Comparison of ENCODE assay signal across 10 mouse cellular contexts in genomic region chr6:136541350-136541749, GRCm38 (mm10). TPM values are rescaled to one million over a fixed set of nuclear protein-coding genes. Genes with fewer than 3 reads are reported as not detected.
DNase-seq lines count a peak whose midpoint lies in the region; ATAC-seq and TF ChIP-seq lines count a peak whose summit lies in the region.
"Had no signal": no experiment of that assay in that cellular context is flagged by ENCODE, and none has a peak within 500 bp of the region (broad histone marks: within the 10 kb centered on the region; RNA-seq: fewer than 3 reads in every experiment).

No protein-coding gene starts in this region.

- TF ChIP-seq CTCF in lung, postnatal 0 days (IDR thresholded peaks at IDR 0.05), result no peak

- no peak overlapping the region for H3K4me2 ChIP-seq in forebrain, embryonic 11.5 days (ENCODE audit: low read depth, low read length, severe bottlenecking)
- no peak overlapping the region for H3K4me2 ChIP-seq in lung, embryonic 15.5 days
- H3K4me2 ChIP-seq in lung, postnatal 0 days (replicated peaks; ENCODE audit: low read depth, low read length), result no peak overlapping the region
- no peak overlapping the region for H3K4me2 ChIP-seq in limb, embryonic 14.5 days (replicated peaks; ENCODE audit: low read depth, low read length, severe bottlenecking)
- no peak overlapping the region for H3K4me2 ChIP-seq in stomach, embryonic 16.5 days (ENCODE audit: low read depth, low read length)

- H3K36me3 ChIP-seq in forebrain, embryonic 10.5 days (replicated peaks), result peaks cover 45% of the 10 kb centered on the region
- H3K36me3 ChIP-seq in forebrain, embryonic 11.5 days (ENCODE audit: control insufficient read depth, insufficient read depth, low read length), result peaks cover 4% of the 10 kb centered on the region; the same call in 1 of the 2 replicates
- peaks cover 21% of the 10 kb centered on the region; the same call in 1 of the 2 replicates for H3K36me3 ChIP-seq in lung, embryonic 15.5 days
- H3K36me3 ChIP-seq in lung, postnatal 0 days (ENCODE audit: insufficient read depth, low read length), result no peaks in the 10 kb centered on the region
- peaks cover 18% of the 10 kb centered on the region for H3K36me3 ChIP-seq in limb, embryonic 14.5 days (ENCODE audit: control insufficient read depth, insufficient read depth, low read length)
- H3K36me3 ChIP-seq in stomach, embryonic 16.5 days (ENCODE audit: control insufficient read depth, insufficient read depth, low read length), result 0 out of 2 replicates have a peak, but pooled peaks cover 6% of the 10 kb centered on the region

- no peak for DNase-seq in forebrain, embryonic 10.5 days (ENCODE audit: extremely low spot score, low spot score)
- DNase-seq in forebrain, embryonic 11.5 days (ENCODE audit: low spot score), result no peak
- DNase-seq in lung, postnatal 0 days (ENCODE audit: low spot score), result no peak
- no peak for DNase-seq in limb, embryonic 14.5 days (ENCODE audit: low spot score)
- no peak for DNase-seq in urinary bladder, postnatal 4 days (ENCODE audit: low spot score in 2 of 2)
- DNase-seq in cerebellum, adult 9-10 months, result no peak
- DNase-seq: lung, postnatal 14 days had no signal

- ATAC-seq in forebrain, embryonic 11.5 days (replicated peaks; ENCODE audit: low FRiP score), result no peak
- ATAC-seq in lung, embryonic 15.5 days (ENCODE audit: borderline replicate concordance, extremely low read depth, low FRiP score, low TSS enrichment), result no peak
- no peak for ATAC-seq in lung, postnatal 0 days
- no peak for ATAC-seq in limb, embryonic 14.5 days (ENCODE audit: low FRiP score, low read depth)
- ATAC-seq in stomach, embryonic 16.5 days (ENCODE audit: insufficient read depth, low FRiP score), result no peak
- ATAC-seq: Patski had no signal

- TF ChIP-seq EP300 in lung, postnatal 0 days (IDR thresholded peaks at IDR 0.05), result no peak

- no peak for TF ChIP-seq POLR2A in limb, embryonic 14.5 days (IDR thresholded peaks at IDR 0.05; ENCODE audit: borderline replicate concordance, extremely low read depth, insufficient read depth, insufficient read length)

- H3K4me3 ChIP-seq in forebrain, embryonic 10.5 days, result no peak overlapping the region; the same call in 1 of the 2 replicates
- no peak overlapping the region for H3K4me3 ChIP-seq in forebrain, embryonic 11.5 days (ENCODE audit: low read depth, low read length)
- no peak overlapping the region for H3K4me3 ChIP-seq in lung, embryonic 15.5 days
- H3K4me3 ChIP-seq in lung, postnatal 0 days (ENCODE audit: low read depth, low read length), result no peak overlapping the region
- H3K4me3 ChIP-seq in limb, embryonic 14.5 days (replicated peaks; ENCODE audit: low read length), result no peak overlapping the region
- no peak overlapping the region for H3K4me3 ChIP-seq in stomach, embryonic 16.5 days (replicated peaks; ENCODE audit: low read length)

- H3K27me3 ChIP-seq in forebrain, embryonic 10.5 days (ENCODE audit: poor library complexity, severe bottlenecking), result no peaks in the 10 kb centered on the region
- H3K27me3 ChIP-seq in forebrain, embryonic 11.5 days (ENCODE audit: control insufficient read depth, insufficient read depth, low read length), result no peaks in the 10 kb centered on the region
- no peaks in the 10 kb centered on the region for H3K27me3 ChIP-seq in lung, embryonic 15.5 days
- H3K27me3 ChIP-seq in lung, postnatal 0 days (replicated peaks; ENCODE audit: insufficient read depth, low read length), result no peaks in the 10 kb centered on the region
- H3K27me3 ChIP-seq in limb, embryonic 14.5 days (ENCODE audit: control insufficient read depth, insufficient read depth, low read length), result no peaks in the 10 kb centered on the region
- H3K27me3 ChIP-seq in stomach, embryonic 16.5 days (ENCODE audit: control insufficient read depth, insufficient read depth, low read length), result no peaks in the 10 kb centered on the region
- H3K27me3 ChIP-seq: Patski had no signal

- no peaks in the 10 kb centered on the region for H3K9me3 ChIP-seq in forebrain, embryonic 10.5 days
- H3K9me3 ChIP-seq in forebrain, embryonic 11.5 days (ENCODE audit: control insufficient read depth, low read length), result no peaks in the 10 kb centered on the region
- H3K9me3 ChIP-seq in lung, embryonic 15.5 days, result no peaks in the 10 kb centered on the region
- no peaks in the 10 kb centered on the region for H3K9me3 ChIP-seq in lung, postnatal 0 days (ENCODE audit: low read length)
- peaks cover 7% of the 10 kb centered on the region; the same call in 1 of the 2 replicates for H3K9me3 ChIP-seq in limb, embryonic 14.5 days (ENCODE audit: control insufficient read depth, low read length)
- no peaks in the 10 kb centered on the region for H3K9me3 ChIP-seq in stomach, embryonic 16.5 days (replicated peaks; ENCODE audit: control insufficient read depth, low read length)

- H3K27ac ChIP-seq in forebrain, embryonic 10.5 days, result peak overlapping the region; percentile 83
- no peak overlapping the region for H3K27ac ChIP-seq in forebrain, embryonic 11.5 days (ENCODE audit: low read depth, low read length)
- 0 out of 2 replicates have a peak overlapping the region, but pooled peaks have one; percentile 12 for H3K27ac ChIP-seq in lung, embryonic 15.5 days
- H3K27ac ChIP-seq in lung, postnatal 0 days (ENCODE audit: low read length), result no peak overlapping the region
- 0 out of 2 replicates have a peak overlapping the region, but pooled peaks have one; percentile 10 for H3K27ac ChIP-seq in limb, embryonic 14.5 days (replicated peaks; ENCODE audit: low read depth, low read length)
- H3K27ac ChIP-seq in stomach, embryonic 16.5 days (ENCODE audit: low read length), result peak overlapping the region; percentile 42

- no peak overlapping the region for H3K9ac ChIP-seq in forebrain, embryonic 11.5 days (ENCODE audit: low read length)
- H3K9ac ChIP-seq in lung, embryonic 15.5 days, result no peak overlapping the region
- no peak overlapping the region for H3K9ac ChIP-seq in lung, postnatal 0 days (replicated peaks; ENCODE audit: low read depth)
- no peak overlapping the region for H3K9ac ChIP-seq in limb, embryonic 14.5 days (ENCODE audit: low read depth, low read length, severe bottlenecking)
- no peak overlapping the region for H3K9ac ChIP-seq in stomach, embryonic 16.5 days (ENCODE audit: low read length)

- 28% methylated on average over 5 of the region's 5 CpGs for WGBS in forebrain, embryonic 10.5 days
- WGBS in forebrain, embryonic 11.5 days, result 24% methylated on average over 5 of the region's 5 CpGs
- WGBS in lung, embryonic 15.5 days, result 74% methylated on average over 5 of the region's 5 CpGs
- WGBS in lung, postnatal 0 days, result 76% methylated on average over 5 of the region's 5 CpGs
- WGBS in limb, embryonic 14.5 days, result 65% methylated on average over 5 of the region's 5 CpGs
- 69% methylated on average over 5 of the region's 5 CpGs for WGBS in stomach, embryonic 16.5 days

- peaks cover 41% of the 10 kb centered on the region for H3K4me1 ChIP-seq in forebrain, embryonic 10.5 days
- peaks cover 2% of the 10 kb centered on the region; the same call in 1 of the 2 replicates for H3K4me1 ChIP-seq in forebrain, embryonic 11.5 days (replicated peaks; ENCODE audit: control insufficient read depth, insufficient read depth, low read length)
- peaks cover 23% of the 10 kb centered on the region for H3K4me1 ChIP-seq in lung, embryonic 15.5 days
- H3K4me1 ChIP-seq in lung, postnatal 0 days (ENCODE audit: insufficient read depth, low read depth, low read length), result peaks cover 10% of the 10 kb centered on the region; the same call in 1 of the 2 replicates
- H3K4me1 ChIP-seq in limb, embryonic 14.5 days (ENCODE audit: control insufficient read depth, insufficient read depth, low read length), result peaks cover 15% of the 10 kb centered on the region
- peaks cover 12% of the 10 kb centered on the region for H3K4me1 ChIP-seq in stomach, embryonic 16.5 days (ENCODE audit: control insufficient read depth, insufficient read depth, low read length)

RNA-seq across cellular contexts. Expression of gene Atf7ip, which starts 35.4 kb away (rescaled TPM):
- polyA plus RNA-seq in forebrain, embryonic 10.5 days (2016; fragmentation: Nextera tagmentation; extraction: Ambion mirVana), result 44.2 and 46.7 TPM in 2 replicates
- 57.8 and 66.6 TPM in 2 replicates for polyA plus RNA-seq in forebrain, embryonic 11.5 days (2014; fragmentation: Nextera tagmentation; extraction: Ambion mirVana)
- polyA plus RNA-seq in lung, embryonic 15.5 days (2015; fragmentation: Nextera tagmentation; extraction: Ambion mirVana), result 36.8 and 44.9 TPM in 2 replicates
- 13.9 and 14.9 TPM in 2 replicates for polyA plus RNA-seq in lung, postnatal 0 days (2015; fragmentation: Nextera tagmentation; extraction: Ambion mirVana)
- polyA plus RNA-seq in limb, embryonic 14.5 days (2012; rRNA removed), result 35.7 and 46.3 TPM in 2 replicates
- 38.4 and 41.8 TPM in 2 replicates for polyA plus RNA-seq in limb, embryonic 14.5 days (2014; fragmentation: Nextera tagmentation; extraction: Ambion mirVana)
- 30.0 and 34.0 TPM in 2 replicates for polyA plus RNA-seq in stomach, embryonic 16.5 days (2015; fragmentation: Nextera tagmentation; extraction: Ambion mirVana)

Comparison
In these comparisons a context has a peak if more than half of its experiments do, and no peak if none do; other contexts are left out.
1. H3K27ac ChIP-seq: peak in forebrain, embryonic 10.5 days (single experiment), lung, embryonic 15.5 days (single experiment), limb, embryonic 14.5 days (single experiment) and stomach, embryonic 16.5 days (single experiment); none in forebrain, embryonic 11.5 days (single experiment) and lung, postnatal 0 days (single experiment).